ENCODE assay signal across 19 mouse cellular contexts in the genomic region with DNA sequence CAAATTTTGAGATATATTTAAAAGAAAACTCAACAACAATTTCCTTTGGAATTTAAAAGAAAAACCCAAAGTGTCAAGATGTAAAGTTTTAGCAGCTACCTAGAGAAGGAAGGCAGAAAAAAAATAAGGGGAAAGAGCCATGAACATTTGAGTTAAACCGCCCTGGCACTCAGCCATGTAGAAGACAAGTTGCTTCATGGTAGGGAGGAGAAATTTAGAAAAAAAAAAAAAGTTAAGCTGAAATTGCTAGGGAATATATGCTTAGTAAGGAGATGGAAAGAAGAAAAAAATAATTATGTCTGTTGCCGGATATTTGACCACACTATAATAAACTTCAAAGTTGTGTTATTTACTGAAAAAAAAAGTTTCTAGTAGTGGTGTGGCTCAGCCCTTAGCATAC.
DNase-seq lines count a peak whose midpoint lies in the region; ATAC-seq and TF ChIP-seq lines count a peak whose summit lies in the region.
"Had no signal": no experiment of that assay in that cellular context is flagged by ENCODE, and none has a peak within 500 bp of the region (broad histone marks: within the 10 kb centered on the region; RNA-seq: fewer than 3 reads in every experiment).

No protein-coding gene starts in this region.

- peaks cover 9 to 25% of the 10 kb centered on the region in 2 experiments for H3K4me1 ChIP-seq in MEL (ENCODE audit: control insufficient read depth in 1 of 2, insufficient read depth in 2 of 2, low read length in 2 of 2)

- no peak for TF ChIP-seq POLR2A in MEL (IDR thresholded peaks at IDR 0.05; ENCODE audit: control insufficient read depth in 1 of 2, insufficient read depth in 1 of 2, low read depth in 1 of 2, low read length in 2 of 2, poor library complexity in 1 of 2)

- peak; percentile 68 for DNase-seq in MEL (ENCODE audit: low read depth, low spot score)
- DNase-seq: adrenal gland, adult 2 months; adrenal gland, adult 8-10 months; adrenal gland, postnatal 10 days; adrenal gland, postnatal 14 days; adrenal gland, postnatal 25 days; adrenal gland, postnatal 36 days; B cell, adult 2 months; cerebellum, adult 11 months; cerebellum, adult 11-12 months; cerebellum, adult 18-20 months; cerebellum, adult 2 months; cerebellum, adult 8-10 months had no signal

- no peak for ATAC-seq in megakaryocyte-erythroid progenitor cell, adult 5-6 weeks (replicated peaks; ENCODE audit: low FRiP score, low TSS enrichment, poor library complexity, severe bottlenecking)
- ATAC-seq: activated CD4-positive, CD25-positive, alpha-beta regulatory T cell, adult 4 months; CD4-positive, CD25-positive, alpha-beta regulatory T cell, adult 4 months; Patski had no signal

- peak overlapping the region; percentile 99 for H3K27ac ChIP-seq in MEL (ENCODE audit: control insufficient read depth, low read depth, low read length)

- no peaks in the 10 kb centered on the region for H3K27me3 ChIP-seq in MEL (ENCODE audit: control insufficient read depth in 1 of 2, insufficient read depth in 2 of 2, low read length in 2 of 2)
- H3K27me3 ChIP-seq: CH12.LX had no signal

- no peak overlapping the region for H3K4me3 ChIP-seq in MEL (ENCODE audit: control insufficient read depth in 1 of 2, insufficient read depth in 1 of 2, low read depth in 2 of 2, low read length in 2 of 2)

- peak; percentile 5 to 40; a peak in 1 of 4 replicates for TF ChIP-seq EP300 in MEL (IDR thresholded peaks at IDR 0.05; ENCODE audit: low read depth in 1 of 2, low read length in 2 of 2)

- no peak for TF ChIP-seq RAD21 in MEL (IDR thresholded peaks at IDR 0.05; ENCODE audit: low read depth, low read length)

- no peaks in the 10 kb centered on the region for H3K9me3 ChIP-seq in MEL (replicated peaks; ENCODE audit: insufficient read depth, low read length)
- H3K9me3 ChIP-seq: G1E had no signal

- peaks cover 0 to 28% of the 10 kb centered on the region in 2 experiments; a peak in 2 of 4 replicates for H3K36me3 ChIP-seq in MEL (ENCODE audit: control insufficient read depth in 1 of 2, insufficient read depth in 2 of 2, low read length in 2 of 2)
- H3K36me3 ChIP-seq: G1E had no signal

- TF ChIP-seq CTCF in MEL (IDR thresholded peaks at IDR 0.05 in 2 of 3, conservative IDR thresholded peaks at IDR 0.05 in 1 of 3; ENCODE audit: control insufficient read depth in 1 of 3, insufficient read depth in 1 of 3, low read depth in 2 of 3, low read length in 3 of 3, poor library complexity in 1 of 3, severe bottlenecking in 1 of 3): no peak

- H3K9ac ChIP-seq in MEL (ENCODE audit: control insufficient read depth, low read depth, low read length, poor library complexity, severe bottlenecking): peak overlapping the region; percentile 45; the same call in 1 of the 2 replicates

- no peaks in the 10 kb centered on the region for H3K79me2 ChIP-seq in MEL (ENCODE audit: control insufficient read depth, insufficient read depth, low read length, poor library complexity)

TF ChIP-seq in MEL, 35 proteins besides CTCF, POLR2A, EP300 and RAD21:
- TF ChIP-seq ZNF384 (IDR thresholded peaks at IDR 0.05; ENCODE audit: low read depth, low read length) (peak; percentile 89), E2F4 (IDR thresholded peaks at IDR 0.05; ENCODE audit: borderline replicate concordance, low read depth, low read length) (no peak), ELF1 (IDR thresholded peaks at IDR 0.05; ENCODE audit: low read depth, low read length) (no peak)
